Mouse (Mus musculus): ENCODE results near the gene Gm31571. TPM values are rescaled to one million over a fixed set of nuclear protein-coding genes. Genes with fewer than 3 reads are reported as not detected.
"Not testable (repeated sequence)": the region's sequence is repeated elsewhere in the genome, so short reads cannot be mapped to it uniquely, and the experiment has no call there.

Gm31571 gene
- total RNA-seq (2021): not detected
- long read RNA-seq, experiment 1: 0 reads
- long read RNA-seq, experiment 2: 0 reads

DNA sequence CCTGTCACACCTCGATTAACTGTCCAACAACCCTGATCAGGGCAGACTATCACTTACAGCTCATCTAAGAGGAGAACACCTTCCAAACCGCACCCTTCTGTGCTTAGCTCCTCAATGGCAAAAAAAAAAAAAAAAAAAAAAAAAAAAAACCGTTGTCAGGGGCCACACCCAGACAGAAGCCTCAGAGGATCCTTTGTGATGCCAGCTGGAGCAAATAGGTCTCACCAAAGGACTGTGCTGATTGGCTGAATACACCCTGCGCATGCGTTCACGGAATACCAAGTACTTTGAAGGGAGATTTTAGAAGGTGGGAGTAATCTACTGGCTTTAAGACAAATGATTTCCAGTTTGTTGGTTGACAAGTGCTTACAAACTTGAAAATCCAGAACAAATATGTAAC, at the start of gene Gm31571:
Gm31571 (minus strand) TSS at position 101 of the 400 bp plus-strand sequence.
- DNase-seq; intact Hi-C loops (cut with DNase I): not testable (repeated sequence)
